Mouse (Mus musculus) lung, embryonic 14.5 days (tissue): Measurements from ENCODE around the gene Msi2. TPM values are rescaled to one million over a fixed set of nuclear protein-coding genes. Genes with fewer than 3 reads are reported as not detected.

ENCODE experiments used
- ATAC-seq: fragments of 200-750 bp; cut with Nextera tagmentation; 2 replicates; pipeline ENCODE4 v1.8.0; 2017; ENCODE audit warnings: mild to moderate bottlenecking, moderate TSS enrichment, moderate library complexity; ENCODE audit not compliant: insufficient read depth
- DNase-seq: peaks from one replicate; pipeline ENCODE4 v3.0.0-alpha.2; 2015
- H3K27ac ChIP-seq: fragments of 300-500 bp; sonication (generic); 2 replicates; pipeline ENCODE4 v1.5.1; 2014; ENCODE audit warnings: low read depth, mild to moderate bottlenecking, moderate library complexity
- H3K27me3 ChIP-seq: fragments of 300-500 bp; sonication (generic); 2 replicates; pipeline ENCODE4 v1.6.1; 2014; ENCODE audit warnings: low read length, control low read depth; ENCODE audit not compliant: insufficient read depth
- H3K36me3 ChIP-seq: fragments of 300-500 bp; sonication (generic); 2 replicates; pipeline ENCODE4 v1.6.1; 2014; ENCODE audit warnings: control low read depth; ENCODE audit not compliant: insufficient read depth
- H3K4me1 ChIP-seq: fragments of 300-500 bp; sonication (generic); 2 replicates; pipeline ENCODE4 v1.6.1; 2014; ENCODE audit warnings: antibody characterized with exemption, control low read depth; ENCODE audit not compliant: insufficient read depth
- H3K4me2 ChIP-seq: fragments of 300-500 bp; sonication (generic); 2 replicates; pipeline ENCODE4 v1.6.1; 2014; ENCODE audit warnings: mild to moderate bottlenecking
- H3K4me3 ChIP-seq: fragments of 300-500 bp; sonication (generic); 2 replicates; pipeline ENCODE4 v1.5.1; 2014; ENCODE audit warnings: low read depth, low read length
- H3K9ac ChIP-seq: fragments of 300-500 bp; sonication (generic); 2 replicates; pipeline ENCODE4 v1.6.1; 2014
- H3K9me3 ChIP-seq: fragments of 300-500 bp; sonication (generic); 2 replicates; pipeline ENCODE4 v1.6.1; 2016; ENCODE audit warnings: low read depth, low read length, control low read depth
- CTCF ChIP-seq: IDR thresholded peaks from 2 replicates; pipeline ENCODE4 v1.5.1; 2016; ENCODE audit warnings: antibody characterized with exemption, low read depth
- WGBS: fragments of 180-500 bp; shearing (Covaris S2); extraction: QIAGEN DNeasy Blood & Tissue Kit; methylation state at CpG from one replicate; pipeline ENCODE4 v1.1.7; 2014; 5-methylcytosine and 5-hydroxymethylcytosine counted together
- polyA plus RNA-seq: library from polyadenylated mRNA; unstranded; fragments of >200 nt; fragmentation: Nextera tagmentation; extraction: Ambion mirVana; gene quantifications from 2 replicates; pipeline ENCODE4 v1.2.1, GENCODE M21; 2014

Gene Msi2
- polyA plus RNA-seq, 1 experiment from 2014 or later, result 12.7 TPM

DNA sequence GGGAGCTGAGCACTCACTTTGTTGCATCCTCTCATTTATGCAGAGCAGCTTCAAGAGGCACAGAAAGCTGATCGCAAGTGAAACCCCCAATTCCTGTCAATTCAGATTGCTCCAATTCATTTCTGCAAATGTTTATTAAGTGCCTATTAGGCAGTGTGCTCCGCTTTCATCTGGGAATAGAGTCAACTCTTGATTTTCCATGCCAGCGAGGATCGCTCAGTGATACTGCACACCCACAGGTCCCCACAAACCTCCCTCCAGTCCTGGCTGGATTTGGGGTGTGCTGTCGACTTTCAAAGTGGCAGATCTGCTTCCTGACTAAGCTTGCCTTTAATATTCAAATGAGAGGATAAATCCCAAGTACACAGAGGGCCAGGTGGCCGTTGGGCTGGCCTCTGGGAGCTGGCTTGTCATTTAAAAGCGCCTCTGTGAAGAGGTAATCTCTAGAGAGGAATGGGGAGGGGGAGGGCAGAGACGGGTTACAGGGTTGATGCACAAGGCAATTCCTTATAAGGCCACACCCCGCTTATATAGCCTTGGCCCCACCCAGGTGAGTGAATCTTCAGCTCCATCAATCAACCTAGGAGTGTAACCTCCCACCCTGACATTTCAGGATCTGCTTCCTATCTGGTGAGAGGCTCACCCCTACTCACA, 339.5 kb downstream of the Msi2 start:
- H3K9ac ChIP-seq, result no peak overlapping the region
- H3K36me3 ChIP-seq, result no peaks in the 10 kb centered on the region; the same call in 1 of the 2 replicates
- H3K9me3 ChIP-seq, result no peaks in the 10 kb centered on the region
- H3K4me2 ChIP-seq, result no peak overlapping the region
- DNase-seq (no peak), ATAC-seq (no peak)
- no peaks in the 10 kb centered on the region for H3K4me1 ChIP-seq
- 59% methylated on average over 9 of the region's 9 CpGs for WGBS
- H3K27ac ChIP-seq, result no peak overlapping the region
- no peaks in the 10 kb centered on the region for H3K27me3 ChIP-seq
- TF ChIP-seq CTCF, result no peak
- H3K4me3 ChIP-seq, result no peak overlapping the region

DNA sequence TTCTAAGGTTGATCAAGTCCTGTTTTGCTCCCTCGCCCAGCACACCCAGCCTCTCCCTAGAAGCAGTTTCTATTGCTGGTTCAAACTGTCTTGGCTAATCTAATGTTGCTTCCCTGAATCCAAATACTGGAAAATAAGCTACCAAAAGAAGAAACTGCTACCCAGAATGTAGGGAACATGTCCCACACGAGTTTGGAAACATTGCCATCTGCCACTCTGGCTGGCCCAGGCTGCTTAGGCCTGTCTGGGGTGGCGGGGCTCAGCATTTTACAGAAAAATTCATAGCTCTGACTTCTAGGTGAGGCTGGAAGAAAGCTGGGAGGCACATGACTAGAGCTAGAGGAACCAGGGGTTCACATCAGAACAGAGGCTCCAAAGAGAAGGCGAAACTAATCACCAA, 345.7 kb downstream of the Msi2 start:
- no peaks in the 10 kb centered on the region for H3K27me3 ChIP-seq
- no peak for DNase-seq
- no peak for ATAC-seq
- H3K36me3 ChIP-seq, result no peaks in the 10 kb centered on the region
- TF ChIP-seq CTCF, result no peak
- H3K9me3 ChIP-seq, result no peaks in the 10 kb centered on the region
- no peak overlapping the region for H3K4me3 ChIP-seq
- 84% methylated on average over 4 of the region's 4 CpGs for WGBS
- H3K27ac ChIP-seq, result no peak overlapping the region
- no peak overlapping the region for H3K9ac ChIP-seq
- H3K4me1 ChIP-seq, result no peaks in the 10 kb centered on the region
- no peak overlapping the region for H3K4me2 ChIP-seq

DNA sequence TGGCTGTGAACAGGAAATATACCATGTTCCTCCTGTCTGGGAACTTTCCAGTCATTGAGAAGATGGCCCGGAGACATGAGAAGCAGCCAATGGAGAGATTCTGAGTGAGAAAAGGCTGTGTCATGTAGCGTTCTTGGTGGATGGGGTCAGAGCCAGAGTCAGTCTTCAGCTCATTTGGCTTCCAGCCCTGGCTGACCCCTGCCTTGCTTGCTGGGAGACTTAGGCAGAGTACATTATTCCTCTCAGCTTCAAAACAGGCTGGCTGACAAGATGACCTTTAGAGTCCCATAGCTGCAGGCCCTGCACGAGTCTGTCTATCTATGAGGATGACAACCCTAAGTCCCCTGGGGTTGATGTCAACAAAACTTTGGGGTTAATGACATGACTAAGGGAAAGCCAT, 348.4 kb downstream of the Msi2 start:
- no peak for TF ChIP-seq CTCF
- peak; percentile 57 for DNase-seq

DNA sequence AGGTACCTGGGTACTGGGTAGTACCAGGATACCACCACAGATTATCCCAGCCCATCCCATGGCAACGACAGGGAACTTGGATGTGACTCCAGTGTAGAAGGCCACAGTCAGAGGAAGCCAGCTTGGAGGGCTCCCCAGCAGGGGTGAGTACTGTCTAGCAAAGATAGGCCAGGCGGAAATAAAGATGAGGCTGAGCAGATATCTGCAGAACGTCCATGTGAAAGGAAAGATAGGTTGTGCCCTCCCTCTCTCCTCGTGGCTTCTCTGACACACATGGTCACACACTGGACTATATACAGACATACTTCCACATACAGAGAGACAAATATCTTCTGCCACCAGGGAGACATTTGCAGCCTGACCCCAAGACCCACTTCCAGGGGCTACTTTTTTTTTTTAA, 350.8 kb downstream of the Msi2 start:
- H3K27ac ChIP-seq, result no peak overlapping the region
- no peak for TF ChIP-seq CTCF
- DNase-seq (no peak), ATAC-seq (no peak)
- no peaks in the 10 kb centered on the region for H3K4me1 ChIP-seq
- H3K9ac ChIP-seq, result no peak overlapping the region
- no peak overlapping the region for H3K4me2 ChIP-seq
- no peaks in the 10 kb centered on the region for H3K27me3 ChIP-seq
- peaks cover 4% of the 10 kb centered on the region; the same call in 1 of the 2 replicates for H3K36me3 ChIP-seq
- no peak overlapping the region for H3K4me3 ChIP-seq
- H3K9me3 ChIP-seq, result no peaks in the 10 kb centered on the region
- 78% methylated on average over 4 of the region's 4 CpGs for WGBS

More for the DNA sequence above, 348.4 kb downstream of the Msi2 start:
- no peak overlapping the region for H3K9ac ChIP-seq
- no peaks in the 10 kb centered on the region for H3K27me3 ChIP-seq
- ATAC-seq, result no peak
- no peaks in the 10 kb centered on the region for H3K4me1 ChIP-seq
- WGBS, result 46% methylated on average over 3 of the region's 3 CpGs
- H3K4me3 ChIP-seq, result no peak overlapping the region
- H3K36me3 ChIP-seq, result peaks cover 4% of the 10 kb centered on the region; the same call in 1 of the 2 replicates
- H3K27ac ChIP-seq, result no peak overlapping the region
- no peak overlapping the region for H3K4me2 ChIP-seq
- no peaks in the 10 kb centered on the region for H3K9me3 ChIP-seq

DNA sequence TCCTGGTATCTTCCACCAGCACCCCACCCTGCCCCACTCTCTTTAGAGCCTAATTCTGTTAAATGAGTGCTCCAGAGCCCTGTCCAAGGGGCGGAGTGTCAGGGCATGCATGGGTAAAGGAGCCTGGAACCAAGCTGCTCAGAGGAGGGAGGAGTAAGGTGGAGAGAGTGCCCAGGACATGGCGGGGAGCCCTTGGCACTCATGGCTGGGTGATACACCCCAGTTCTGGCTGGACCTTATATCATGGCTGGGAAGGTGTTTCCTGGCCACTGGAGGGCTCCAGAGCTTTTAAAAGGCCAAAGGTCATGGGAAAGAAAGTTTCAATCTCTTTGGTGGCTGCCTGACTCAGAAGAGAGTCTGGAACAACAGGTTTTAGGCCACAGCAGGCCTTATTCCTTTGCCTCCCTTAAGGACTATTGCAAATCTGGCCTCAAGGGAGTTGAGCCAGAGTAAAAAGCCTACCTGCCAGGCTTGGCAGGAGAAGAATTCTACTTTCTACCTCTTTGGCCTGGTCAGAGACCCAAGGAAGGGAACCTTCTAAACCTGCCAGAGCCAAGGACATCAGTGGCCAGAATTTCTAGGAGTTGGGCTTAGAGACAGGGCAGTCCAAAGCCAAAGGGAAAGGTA, 352.3 kb downstream of the Msi2 start:
- Histone ChIP-seq H3K9me3 (no peaks in the 10 kb centered on the region), H3K4me2 (no peak overlapping the region), H3K36me3 (peaks cover 7% of the 10 kb centered on the region; the same call in 1 of the 2 replicates), H3K4me3 (no peak overlapping the region), H3K9ac (no peak overlapping the region), H3K4me1 (no peaks in the 10 kb centered on the region), H3K27ac (no peak overlapping the region), H3K27me3 (no peaks in the 10 kb centered on the region)
- 89% methylated on average over 2 of the region's 2 CpGs for WGBS
- ATAC-seq (no peak), DNase-seq (no peak)
- no peak for TF ChIP-seq CTCF

DNA sequence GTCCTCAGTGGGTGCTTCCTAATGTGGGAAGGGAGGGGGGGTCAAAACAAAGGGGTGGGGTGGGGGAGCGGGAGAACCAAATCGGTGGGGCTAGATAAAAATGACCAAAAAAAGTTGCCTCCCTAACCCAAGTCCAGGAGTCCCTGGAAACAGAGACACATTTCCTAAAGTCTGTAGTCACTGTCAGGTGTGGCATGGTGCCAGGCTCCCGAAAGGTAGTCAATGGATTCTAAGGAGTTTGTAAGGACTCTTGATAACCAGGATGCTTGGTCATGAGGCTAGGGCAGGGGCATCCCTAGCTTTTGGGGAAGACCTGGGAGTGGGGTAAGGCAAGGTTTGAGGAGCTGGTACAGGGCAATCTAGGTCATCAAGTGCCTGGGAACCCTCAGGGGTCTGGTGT, 354.1 kb downstream of the Msi2 start:
- peaks cover 7% of the 10 kb centered on the region; the same call in 1 of the 2 replicates for H3K36me3 ChIP-seq
- no peaks in the 10 kb centered on the region for H3K4me1 ChIP-seq
- H3K4me3 ChIP-seq, result no peak overlapping the region
- no peaks in the 10 kb centered on the region for H3K27me3 ChIP-seq
- no peak for TF ChIP-seq CTCF
- H3K4me2 ChIP-seq, result no peak overlapping the region
- DNase-seq (no peak), ATAC-seq (no peak)
- H3K9me3 ChIP-seq, result no peaks in the 10 kb centered on the region
- 83% methylated on average over 3 of the region's 3 CpGs for WGBS
- no peak overlapping the region for H3K27ac ChIP-seq
- no peak overlapping the region for H3K9ac ChIP-seq

DNA sequence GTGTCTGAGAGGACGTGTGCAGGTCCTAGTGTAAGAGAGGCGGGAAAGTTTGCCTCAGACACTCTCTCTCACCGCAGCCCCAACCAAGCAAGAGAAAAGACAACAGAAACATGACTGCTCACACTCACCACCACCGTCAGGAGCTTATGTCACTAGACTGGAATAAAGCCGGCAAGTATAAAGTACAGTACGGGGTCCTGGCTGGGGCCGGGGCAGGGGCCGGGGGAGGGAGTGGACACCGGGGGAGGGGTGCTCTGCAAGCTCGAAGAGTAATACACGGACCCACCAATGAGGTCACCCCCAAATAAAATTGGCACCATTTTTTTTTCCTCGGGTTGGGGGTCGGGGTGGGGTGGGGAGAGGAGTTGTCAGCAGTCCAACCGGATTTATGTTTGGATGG, 354.8 kb downstream of the Msi2 start:
- H3K36me3 ChIP-seq, result peaks cover 7% of the 10 kb centered on the region; the same call in 1 of the 2 replicates
- DNase-seq, result peak; percentile 27
- peak; percentile 41; the same call in 1 of the 2 replicates for ATAC-seq
- no peak overlapping the region; the same call in 1 of the 2 replicates for H3K9ac ChIP-seq
- H3K27ac ChIP-seq, result no peak overlapping the region
- no peaks in the 10 kb centered on the region for H3K4me1 ChIP-seq
- H3K9me3 ChIP-seq, result no peaks in the 10 kb centered on the region
- peak overlapping the region; percentile 28 for H3K4me2 ChIP-seq
- no peaks in the 10 kb centered on the region for H3K27me3 ChIP-seq
- H3K4me3 ChIP-seq, result no peak overlapping the region
- TF ChIP-seq CTCF, result no peak
- 32% methylated on average over 14 of the region's 14 CpGs for WGBS
